Mouse (Mus musculus) stomach, embryonic 15.5 days (tissue): ENCODE measurements around the gene Rps6ka3. TPM values are rescaled to one million over a fixed set of nuclear protein-coding genes. Genes with fewer than 3 reads are reported as not detected.

Source experiments
- polyA plus RNA-seq: library from polyadenylated mRNA; unstranded; fragments of >200 nt; fragmentation: Nextera tagmentation; extraction: Ambion mirVana; gene quantifications from 2 replicates; pipeline ENCODE4 v1.2.1, GENCODE M21; 2015

Rps6ka3 gene
- polyA plus RNA-seq, 1 experiment from 2014 or later = 4.3 TPM

Other genes with a start within 250 kb of the Rps6ka3 start
- 132 and 138 TPM in 2 replicates for gene Eif1ax, start 161.9 kb downstream of the Rps6ka3 start, polyA plus RNA-seq
- 1.8 and 2.0 TPM in 2 replicates for gene Map7d2, start 204.3 kb downstream of the Rps6ka3 start, polyA plus RNA-seq